In the genomic region with DNA sequence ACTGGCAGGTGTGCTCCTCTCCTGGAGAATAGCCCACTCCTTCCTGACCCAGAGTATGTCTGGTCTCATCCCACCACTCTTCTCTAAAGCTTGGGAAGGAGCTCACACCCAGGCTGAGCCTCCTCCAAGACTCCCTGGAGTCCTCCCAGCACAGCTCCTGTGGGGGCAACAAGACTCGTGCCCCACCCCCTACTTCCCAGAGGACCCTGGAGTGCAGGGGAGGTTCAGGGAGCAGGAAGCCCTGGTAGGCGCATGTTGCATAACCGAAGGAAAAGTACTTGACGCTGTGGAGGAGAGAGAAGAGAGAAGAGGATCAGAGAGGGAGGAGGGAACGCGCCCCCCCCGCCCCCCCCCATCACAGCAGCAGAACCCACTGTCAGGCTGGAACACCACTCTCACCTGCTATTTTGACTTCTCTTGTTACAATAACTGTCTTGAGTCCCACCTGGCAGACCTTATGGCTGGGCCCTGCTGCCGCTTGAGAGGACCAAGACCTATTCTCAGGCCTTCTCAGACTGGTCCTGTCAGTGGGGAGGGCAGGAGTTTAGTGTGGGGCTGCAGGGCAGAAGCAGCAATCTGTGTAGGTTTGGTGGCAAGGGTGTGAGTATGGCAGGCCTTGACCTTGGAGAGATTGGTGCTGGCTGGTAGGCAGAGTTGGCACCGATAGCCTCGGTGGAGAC, we compare ENCODE assay signal across 8 mouse cellular contexts. TPM values are rescaled to one million over a fixed set of nuclear protein-coding genes. Genes with fewer than 3 reads are reported as not detected.
A peak's percentile ranks its signal among the peaks of the same experiment; 100 is the strongest.
DNase-seq lines count a peak whose midpoint lies in the region; ATAC-seq lines count a peak whose summit lies in the region.

No protein-coding gene starts in this region.

- peaks cover 62% of the 10 kb centered on the region for H3K4me1 ChIP-seq in megakaryocyte, embryonic 14.5 days
- H3K4me1 ChIP-seq in stomach, embryonic 16.5 days (ENCODE audit: control insufficient read depth, insufficient read depth, low read length) = peaks cover 32% of the 10 kb centered on the region

- peak; percentile 30 to 35 for DNase-seq in cerebellum, postnatal 10 days
- no peak for DNase-seq in cerebellum, adult 9-10 months
- DNase-seq in lung, adult 18-20 months = peak; percentile 48 to 78
- no peak for DNase-seq in cerebellum, adult 11-12 months
- DNase-seq in adrenal gland, postnatal 36 days = no peak

- peaks cover 61% of the 10 kb centered on the region for H3K36me3 ChIP-seq in megakaryocyte, embryonic 14.5 days (replicated peaks; ENCODE audit: low read length)
- peaks cover 7% of the 10 kb centered on the region; the same call in 1 of the 2 replicates for H3K36me3 ChIP-seq in stomach, embryonic 16.5 days (ENCODE audit: control insufficient read depth, insufficient read depth, low read length)

- no peaks in the 10 kb centered on the region for H3K9me3 ChIP-seq in megakaryocyte, embryonic 14.5 days
- H3K9me3 ChIP-seq in stomach, embryonic 16.5 days (replicated peaks; ENCODE audit: control insufficient read depth, low read length) = no peaks in the 10 kb centered on the region

- peak overlapping the region; percentile 87 for H3K4me3 ChIP-seq in megakaryocyte, embryonic 14.5 days (replicated peaks)
- no peak overlapping the region for H3K4me3 ChIP-seq in stomach, embryonic 16.5 days (replicated peaks; ENCODE audit: low read length)

- peak overlapping the region; percentile 38; the same call in 1 of the 2 replicates for H3K9ac ChIP-seq in stomach, embryonic 16.5 days (ENCODE audit: low read length)

- 40% methylated on average over 10 of the region's 10 CpGs for WGBS in stomach, embryonic 16.5 days

- peak overlapping the region; percentile 78 for H3K27ac ChIP-seq in stomach, embryonic 16.5 days (ENCODE audit: low read length)

- no peak for ATAC-seq in megakaryocyte, adult 5-6 weeks (ENCODE audit: poor library complexity, severe bottlenecking)
- ATAC-seq in stomach, embryonic 16.5 days (ENCODE audit: insufficient read depth, low FRiP score) = no peak

- H3K4me2 ChIP-seq in stomach, embryonic 16.5 days (ENCODE audit: low read depth, low read length) = 0 out of 2 replicates have a peak overlapping the region, but pooled peaks have one; percentile 20

- H3K27me3 ChIP-seq in megakaryocyte, embryonic 14.5 days (replicated peaks) = peaks cover 92% of the 10 kb centered on the region
- no peaks in the 10 kb centered on the region for H3K27me3 ChIP-seq in stomach, embryonic 16.5 days (ENCODE audit: control insufficient read depth, insufficient read depth, low read length)

RNA-seq across cellular contexts. Expression of gene Baiap2, which starts 48.2 kb away (rescaled TPM):
- polyA plus RNA-seq in megakaryocyte, embryonic 14.5 days (2012; ENCODE audit: insufficient read depth, low replicate concordance) = 37.8 and 62.9 TPM in 2 replicates
- 6.2 TPM in 2 replicates for total RNA-seq in megakaryocyte, adult 5-6 weeks (2015)
- 6.2 and 6.9 TPM in 2 replicates for total RNA-seq in megakaryocyte, adult 5-6 weeks (2017)
- polyA plus RNA-seq in stomach, embryonic 16.5 days (2015; fragmentation: Nextera tagmentation; extraction: Ambion mirVana) = 41.4 and 52.6 TPM in 2 replicates
- 10 to 100 TPM; 11.3 to 24.0 TPM for total RNA-seq in adrenal gland, postnatal 36 days (2021)

RNA-seq across cellular contexts. Expression of gene Aatk, which starts 56.2 kb away (rescaled TPM):
- 4.9 and 5.4 TPM in 2 replicates for polyA plus RNA-seq in megakaryocyte, embryonic 14.5 days (2012; ENCODE audit: insufficient read depth, low replicate concordance)
- 3.4 and 5.7 TPM in 2 replicates for total RNA-seq in megakaryocyte, adult 5-6 weeks (2015)
- 4.4 and 5.2 TPM in 2 replicates for total RNA-seq in megakaryocyte, adult 5-6 weeks (2017)
- polyA plus RNA-seq in stomach, embryonic 16.5 days (2015; fragmentation: Nextera tagmentation; extraction: Ambion mirVana) = 1.9 and 3.3 TPM in 2 replicates
- total RNA-seq in adrenal gland, postnatal 36 days (2021) = 10 to 100 TPM in 1 of 2 experiments, 1 to 10 TPM in 1; 9.2 to 13.2 TPM

Comparison
In these comparisons a context has a peak if more than half of its experiments do, and no peak if none do; other contexts are left out.
1. DNase-seq: peak in cerebellum, postnatal 10 days (2 of 2) and lung, adult 18-20 months (2 of 2); none in cerebellum, adult 9-10 months (single experiment), cerebellum, adult 11-12 months (single experiment) and adrenal gland, postnatal 36 days (0 of 2).